Mouse (Mus musculus) limb, embryonic 10.5 days (tissue): ENCODE data around the gene Pik3cg. TPM values are rescaled to one million over a fixed set of nuclear protein-coding genes. Genes with fewer than 3 reads are reported as not detected.

Experiments used
- DNase-seq: peaks from one replicate; pipeline ENCODE4 v3.0.0-alpha.2; 2017; ENCODE audit warnings: low spot score
- H3K27ac ChIP-seq: fragments of 300-500 bp; sonication (generic); 2 replicates; pipeline ENCODE4 v1.5.1; 2016; ENCODE audit warnings: mild to moderate bottlenecking
- H3K27me3 ChIP-seq: fragments of 300-500 bp; sonication (generic); 2 replicates; pipeline ENCODE4 v1.6.1; 2016; ENCODE audit warnings: low read depth, mild to moderate bottlenecking; ENCODE audit not compliant: poor library complexity, severe bottlenecking
- H3K36me3 ChIP-seq: fragments of 300-500 bp; sonication (generic); 2 replicates; pipeline ENCODE4 v1.6.1; 2016; ENCODE audit warnings: mild to moderate bottlenecking, moderate library complexity
- H3K4me1 ChIP-seq: fragments of 300-500 bp; sonication (generic); 2 replicates; pipeline ENCODE4 v1.6.1; 2016
- H3K4me3 ChIP-seq: fragments of 300-500 bp; sonication (generic); 2 replicates; pipeline ENCODE4 v1.5.1; 2016; ENCODE audit warnings: mild to moderate bottlenecking, moderate library complexity
- H3K9me3 ChIP-seq: fragments of 300-500 bp; sonication (generic); replicated peaks from 2 replicates; pipeline ENCODE4 v1.6.1; 2016; ENCODE audit warnings: mild to moderate bottlenecking
- WGBS: fragments of 180-500 bp; shearing (Covaris S2); methylation state at CpG from one replicate; pipeline ENCODE4 v1.1.7; 2016; 5-methylcytosine and 5-hydroxymethylcytosine counted together
- polyA plus RNA-seq: library from polyadenylated mRNA; unstranded; fragments of >200 nt; fragmentation: Nextera tagmentation; extraction: Ambion mirVana; gene quantifications from 2 replicates; pipeline ENCODE4 v1.2.1, GENCODE M21; 2016

The Pik3cg gene
- polyA plus RNA-seq, 1 experiment from 2014 or later = 0.91 TPM

DNA sequence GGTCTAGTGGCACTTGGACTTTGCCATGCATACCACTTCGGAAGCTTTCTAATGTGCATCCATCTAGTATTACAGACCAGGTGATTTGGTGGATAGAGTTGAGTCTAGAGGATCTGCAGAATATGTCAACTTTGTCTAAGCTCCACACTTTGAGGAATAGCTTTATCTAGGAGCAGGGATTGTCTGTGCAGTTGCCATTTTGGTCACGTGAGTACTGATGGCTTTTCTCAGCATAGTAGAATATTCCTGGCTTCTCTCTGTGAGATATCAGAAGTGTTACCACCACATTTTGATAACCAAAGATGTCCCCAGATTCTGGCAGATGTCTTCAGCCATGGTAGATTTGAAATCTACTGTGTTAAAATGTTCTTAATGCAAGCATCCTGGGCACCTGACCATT, 84.0 kb downstream of the Pik3cg start:
- Histone ChIP-seq H3K36me3 (no peaks in the 10 kb centered on the region), H3K27ac (no peak overlapping the region), H3K27me3 (no peaks in the 10 kb centered on the region), H3K9me3 (no peaks in the 10 kb centered on the region), H3K4me3 (no peak overlapping the region), H3K4me1 (peaks cover 8% of the 10 kb centered on the region)
- no peak for DNase-seq
- WGBS = 92% methylated on average over 2 of the region's 2 CpGs

- no peaks in the 10 kb centered on the region for H3K36me3 ChIP-seq
- 87% methylated on average over 8 of the region's 8 CpGs for WGBS
- no peak for DNase-seq
- H3K9me3 ChIP-seq = no peaks in the 10 kb centered on the region
- no peaks in the 10 kb centered on the region for H3K27me3 ChIP-seq
- no peak overlapping the region for H3K27ac ChIP-seq
- H3K4me1 ChIP-seq = peaks cover 8% of the 10 kb centered on the region
- H3K4me3 ChIP-seq = no peak overlapping the region
Observed at GRCm38 (mm10) chr12:32124030-32124429, 84.4 kb downstream of the Pik3cg start.

DNA sequence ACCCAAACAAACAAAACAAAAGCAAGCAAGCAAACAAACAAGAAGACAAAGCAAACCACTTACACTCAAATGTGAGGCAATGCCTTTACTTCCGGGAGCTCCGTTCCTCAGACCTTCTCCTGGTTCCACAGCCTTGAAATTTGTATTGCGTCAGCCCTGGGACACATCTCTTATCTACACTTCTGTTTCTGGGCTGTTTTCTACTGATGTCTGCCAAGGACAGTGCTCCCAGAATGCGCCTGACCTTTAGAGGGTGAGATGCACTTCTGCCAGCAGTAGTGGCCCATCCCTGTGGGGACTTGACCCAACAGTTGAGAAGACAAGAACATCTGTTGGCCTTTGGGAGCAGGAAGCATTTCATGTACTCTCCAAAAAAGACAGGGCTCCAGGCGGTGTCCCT, 84.9 kb downstream of the Pik3cg start:
- Histone ChIP-seq H3K27me3 (no peaks in the 10 kb centered on the region), H3K4me3 (no peak overlapping the region), H3K36me3 (no peaks in the 10 kb centered on the region), H3K4me1 (peaks cover 8% of the 10 kb centered on the region), H3K9me3 (no peaks in the 10 kb centered on the region), H3K27ac (no peak overlapping the region)
- DNase-seq = no peak
- 82% methylated on average over 5 of the region's 5 CpGs for WGBS

Other genes with a start within 250 kb of the Pik3cg start
- gene Prkar2b, start 147.4 kb downstream of the Pik3cg start, polyA plus RNA-seq = 22.5 and 24.8 TPM in 2 replicates
- gene Ccdc71l, start 170.0 kb upstream of the Pik3cg start, polyA plus RNA-seq = 2.3 and 3.5 TPM in 2 replicates